Mouse (Mus musculus): Measurements from ENCODE around the gene Lrrc55.

- no peak for TF ChIP-seq CTCF (IDR thresholded peaks at IDR 0.05; ENCODE audit: extremely low read depth, insufficient read length, insufficient replicate concordance, low read depth, low read length)
- no peak for TF ChIP-seq POLR2A (IDR thresholded peaks at IDR 0.05; ENCODE audit: low read depth, low read length)
These were observed 8.2 kb upstream of the Lrrc55 start for GRCm38 (mm10) chr2:85205170-85205569.

Data from small intestine, adult 2 months (tissue).